ENCODE assay signal across 16 mouse cellular contexts in the genomic region with DNA sequence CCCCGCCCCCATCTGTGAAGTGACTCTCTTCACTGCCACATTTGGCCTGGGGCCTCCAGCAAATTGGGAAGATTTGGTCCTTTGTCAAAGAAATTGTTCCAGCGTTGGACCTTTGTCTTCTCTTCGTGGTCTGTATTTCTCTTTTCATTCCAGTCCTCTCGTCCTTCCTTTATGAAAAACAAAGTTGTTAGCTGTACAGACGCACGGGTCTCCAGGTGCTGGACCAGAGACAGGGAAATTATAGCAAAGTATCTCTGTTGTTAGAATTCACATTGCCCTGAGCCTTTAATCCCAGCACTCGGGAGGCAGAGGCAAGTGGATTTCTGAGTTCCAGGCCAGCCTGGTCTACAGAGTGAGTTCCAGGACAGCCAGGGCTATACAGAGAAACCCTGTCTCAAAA.
"Had no signal": no experiment of that assay in that cellular context is flagged by ENCODE, and none has a peak within 500 bp of the region (broad histone marks: within the 10 kb centered on the region; RNA-seq: fewer than 3 reads in every experiment).

No protein-coding gene starts in this region.

- H3K9ac ChIP-seq: neural tube, embryonic 13.5 days; neural tube, embryonic 15.5 days; stomach, embryonic 15.5 days had no signal

- H3K27ac ChIP-seq: neural tube, embryonic 13.5 days; neural tube, embryonic 15.5 days; stomach, embryonic 15.5 days; stomach, postnatal 0 days had no signal

- H3K27me3 ChIP-seq: neural tube, embryonic 13.5 days; neural tube, embryonic 15.5 days; stomach, embryonic 15.5 days had no signal

- H3K4me3 ChIP-seq: neural tube, embryonic 13.5 days; neural tube, embryonic 15.5 days; stomach, embryonic 15.5 days had no signal

- H3K4me1 ChIP-seq: neural tube, embryonic 13.5 days; stomach, embryonic 15.5 days had no signal

- H3K9me3 ChIP-seq: neural tube, embryonic 13.5 days; neural tube, embryonic 15.5 days; stomach, embryonic 15.5 days had no signal

- H3K36me3 ChIP-seq: neural tube, embryonic 13.5 days; neural tube, embryonic 15.5 days; stomach, embryonic 15.5 days had no signal

- DNase-seq: retina, postnatal 1 day; right cerebral cortex, adult 18-20 months; right cerebral cortex, postnatal 14 days; right cerebral cortex, postnatal 25 days; right cerebral cortex, postnatal 4 days; spleen, adult 18-20 months; thymus, adult 18-20 months; thymus, adult 2 months; thymus, postnatal 14 days; thymus, postnatal 25 days; thymus, postnatal 36 days; thymus, postnatal 4 days had no signal

- H3K4me2 ChIP-seq: neural tube, embryonic 13.5 days; neural tube, embryonic 15.5 days; stomach, embryonic 15.5 days had no signal
